Mouse (Mus musculus): ENCODE measurements around the gene St3gal6.

The St3gal6 gene

GRCm38 (mm10) chr16:58421696-58422354, 102.2 kb downstream of the St3gal6 start:
- DNase-seq (ENCODE audit: low spot score in 2 of 2): peak; percentile 58 to 67

Data from right cerebral cortex, postnatal 10 days (tissue).